Mouse (Mus musculus) embryonic facial prominence, embryonic 13.5 days (tissue): Measurements from ENCODE around the gene Plxna1. TPM values are rescaled to one million over a fixed set of nuclear protein-coding genes. Genes with fewer than 3 reads are reported as not detected.

Experiments
- ATAC-seq: fragments of 200-750 bp; cut with Nextera tagmentation; 2 replicates; pipeline ENCODE4 v1.8.0; 2017; ENCODE audit warnings: low read depth; ENCODE audit not compliant: insufficient number of reproducible peaks, insufficient read depth, low FRiP score, low TSS enrichment
- H3K27ac ChIP-seq: fragments of 300-500 bp; sonication (generic); 2 replicates; pipeline ENCODE4 v1.5.1; 2015; ENCODE audit warnings: moderate library complexity, mild to moderate bottlenecking, inconsistent platforms
- H3K27me3 ChIP-seq: fragments of 300-500 bp; sonication (generic); 2 replicates; pipeline ENCODE4 v1.6.1; 2015; ENCODE audit warnings: mild to moderate bottlenecking, inconsistent platforms
- H3K36me3 ChIP-seq: fragments of 300-500 bp; sonication (generic); 2 replicates; pipeline ENCODE4 v1.6.1; 2015; ENCODE audit warnings: mild to moderate bottlenecking, inconsistent platforms
- H3K4me1 ChIP-seq: fragments of 300-500 bp; sonication (generic); 2 replicates; pipeline ENCODE4 v1.6.1; 2015; ENCODE audit warnings: inconsistent platforms
- H3K4me2 ChIP-seq: fragments of 300-500 bp; sonication (generic); 2 replicates; pipeline ENCODE4 v1.6.1; 2015; ENCODE audit warnings: moderate library complexity, mild to moderate bottlenecking, inconsistent platforms
- H3K4me3 ChIP-seq: fragments of 300-500 bp; sonication (generic); 2 replicates; pipeline ENCODE4 v1.5.1; 2015; ENCODE audit warnings: mild to moderate bottlenecking, inconsistent platforms
- H3K9ac ChIP-seq: fragments of 300-500 bp; sonication (generic); 2 replicates; pipeline ENCODE4 v1.6.1; 2015; ENCODE audit warnings: mild to moderate bottlenecking, inconsistent platforms
- H3K9me3 ChIP-seq: fragments of 300-500 bp; sonication (generic); 2 replicates; pipeline ENCODE4 v1.6.1; 2016; ENCODE audit warnings: inconsistent platforms
- WGBS: fragments of 180-500 bp; shearing (Covaris S2); methylation state at CpG from one replicate; pipeline ENCODE4 v1.1.7; 2015; ENCODE audit warnings: mixed read lengths; 5-methylcytosine and 5-hydroxymethylcytosine counted together
- polyA plus RNA-seq: library from polyadenylated mRNA; unstranded; fragments of >200 nt; fragmentation: Nextera tagmentation; extraction: Ambion mirVana; gene quantifications from 2 replicates; pipeline ENCODE4 v1.2.1, GENCODE M21; 2015

The Plxna1 gene
- polyA plus RNA-seq, 1 experiment from 2014 or later, result 31.8 TPM

- no peak overlapping the region for H3K4me2 ChIP-seq
- H3K27me3 ChIP-seq, result no peaks in the 10 kb centered on the region
- WGBS, result 76% methylated on average over 5 of the region's 5 CpGs
- no peaks in the 10 kb centered on the region for H3K9me3 ChIP-seq
- H3K4me3 ChIP-seq, result no peak overlapping the region
- H3K36me3 ChIP-seq, result no peaks in the 10 kb centered on the region
- H3K27ac ChIP-seq, result no peak overlapping the region
- no peak overlapping the region for H3K9ac ChIP-seq
- ATAC-seq, result no peak
- peaks cover 15% of the 10 kb centered on the region for H3K4me1 ChIP-seq
These were observed 95.2 kb downstream of the Plxna1 start for GRCm38 (mm10) chr6:89267181-89267580.

Other genes starting within 250 kb of the Plxna1 start
- gene Chchd6, start 233.0 kb upstream of the Plxna1 start, polyA plus RNA-seq, result 65.0 and 67.2 TPM in 2 replicates